Comparison of ENCODE assay signal across 19 mouse cellular contexts in genomic region chr14:34268046-34268445, GRCm38 (mm10). TPM values are rescaled to one million over a fixed set of nuclear protein-coding genes. Genes with fewer than 3 reads are reported as not detected.
DNase-seq lines count a peak whose midpoint lies in the region; ATAC-seq lines count a peak whose summit lies in the region.
"Had no signal": no experiment of that assay in that cellular context is flagged by ENCODE, and none has a peak within 500 bp of the region (broad histone marks: within the 10 kb centered on the region; RNA-seq: fewer than 3 reads in every experiment).

No protein-coding gene starts in this region.

- no peak overlapping the region for H3K4me3 ChIP-seq in kidney, embryonic 15.5 days (replicated peaks)
- H3K4me3 ChIP-seq in liver, embryonic 16.5 days (ENCODE audit: low read depth, low read length) = no peak overlapping the region
- H3K4me3 ChIP-seq: embryonic facial prominence, embryonic 13.5 days; hindbrain, embryonic 13.5 days; left cerebral cortex, adult 2 months; limb, embryonic 10.5 days had no signal

- ATAC-seq in kidney, embryonic 15.5 days (replicated peaks; ENCODE audit: low FRiP score) = no peak
- ATAC-seq in liver, embryonic 16.5 days (ENCODE audit: low read depth) = peak; percentile 67
- ATAC-seq: Patski had no signal

- H3K9me3 ChIP-seq in kidney, embryonic 15.5 days (replicated peaks) = no peaks in the 10 kb centered on the region
- no peaks in the 10 kb centered on the region for H3K9me3 ChIP-seq in liver, embryonic 16.5 days (replicated peaks; ENCODE audit: control insufficient read depth, low read length)
- H3K9me3 ChIP-seq: embryonic facial prominence, embryonic 13.5 days; hindbrain, embryonic 13.5 days; limb, embryonic 10.5 days had no signal

- H3K9ac ChIP-seq in kidney, embryonic 15.5 days = no peak overlapping the region
- no peak overlapping the region for H3K9ac ChIP-seq in liver, embryonic 16.5 days (ENCODE audit: low read depth, low read length)
- H3K9ac ChIP-seq: embryonic facial prominence, embryonic 13.5 days; hindbrain, embryonic 13.5 days had no signal

- intact Hi-C loops in heart, postnatal 14 days (cut with DNase I) = no loop called here

- 36% methylated on average over 9 of the region's 9 CpGs for WGBS in kidney, embryonic 15.5 days
- WGBS in liver, embryonic 16.5 days (ENCODE audit: insufficient replicate concordance) = 60% methylated on average over 9 of the region's 9 CpGs

- H3K4me1 ChIP-seq in kidney, embryonic 15.5 days = peaks cover 3% of the 10 kb centered on the region; the same call in 1 of the 2 replicates
- no peaks in the 10 kb centered on the region for H3K4me1 ChIP-seq in liver, embryonic 16.5 days (ENCODE audit: control insufficient read depth, low read depth, low read length)
- H3K4me1 ChIP-seq: embryonic facial prominence, embryonic 13.5 days; hindbrain, embryonic 13.5 days; limb, embryonic 10.5 days had no signal

- H3K4me2 ChIP-seq in kidney, embryonic 15.5 days = no peak overlapping the region
- H3K4me2 ChIP-seq in liver, embryonic 16.5 days (ENCODE audit: low read depth, low read length) = no peak overlapping the region
- H3K4me2 ChIP-seq: embryonic facial prominence, embryonic 13.5 days; hindbrain, embryonic 13.5 days had no signal

- no peaks in the 10 kb centered on the region for H3K27me3 ChIP-seq in kidney, embryonic 15.5 days
- H3K27me3 ChIP-seq in liver, embryonic 16.5 days (ENCODE audit: control insufficient read depth, insufficient read depth, low read depth, low read length) = no peaks in the 10 kb centered on the region
- H3K27me3 ChIP-seq: embryonic facial prominence, embryonic 13.5 days; hindbrain, embryonic 13.5 days; Patski had no signal

- no peaks in the 10 kb centered on the region for H3K36me3 ChIP-seq in kidney, embryonic 15.5 days
- H3K36me3 ChIP-seq in liver, embryonic 16.5 days (ENCODE audit: control insufficient read depth, insufficient read depth) = no peaks in the 10 kb centered on the region
- H3K36me3 ChIP-seq: embryonic facial prominence, embryonic 13.5 days; hindbrain, embryonic 13.5 days; limb, embryonic 10.5 days had no signal

- no peak for DNase-seq in kidney, adult 18-20 months
- DNase-seq in adrenal gland, postnatal 10 days = peak; percentile 22
- peak; percentile 11 to 24 for DNase-seq in kidney, postnatal 36 days
- no peak for DNase-seq in gastrocnemius, postnatal 10 days
- no peak for DNase-seq in heart, postnatal 14 days
- DNase-seq: cerebellum, adult 2 months; heart, adult 18-20 months; midbrain, embryonic 14.5 days; retina, postnatal 1 day; thymus, adult 18-20 months had no signal

- H3K27ac ChIP-seq in kidney, embryonic 15.5 days = 0 out of 2 replicates have a peak overlapping the region, but pooled peaks have one; percentile 13
- peak overlapping the region; percentile 58; the same call in 1 of the 2 replicates for H3K27ac ChIP-seq in liver, embryonic 16.5 days (ENCODE audit: low read length)
- H3K27ac ChIP-seq: embryonic facial prominence, embryonic 13.5 days; hindbrain, embryonic 13.5 days; left cerebral cortex, adult 2 months; limb, embryonic 10.5 days had no signal

RNA-seq across cellular contexts. Expression of gene Shld2, which starts 42.2 kb away (rescaled TPM):
- 10.5 and 11.0 TPM in 2 replicates for polyA plus RNA-seq in kidney, embryonic 15.5 days (2015; fragmentation: Nextera tagmentation; extraction: Ambion mirVana)
- total RNA-seq in adrenal gland, postnatal 10 days (2021) = 10 to 100 TPM; 10.5 to 13.8 TPM
- 7.6 and 8.3 TPM in 2 replicates for polyA plus RNA-seq in liver, embryonic 16.5 days (2015; fragmentation: Nextera tagmentation; extraction: Ambion mirVana)
- 1 to 10 TPM; 7.1 to 8.0 TPM for total RNA-seq in gastrocnemius, postnatal 10 days (2021)
- 1 to 10 TPM; 7.2 to 7.6 TPM for total RNA-seq in heart, postnatal 14 days (2021)

RNA-seq across cellular contexts. Expression of gene Glud1, which starts 42.5 kb away (rescaled TPM):
- 102 and 105 TPM in 2 replicates for polyA plus RNA-seq in kidney, embryonic 15.5 days (2015; fragmentation: Nextera tagmentation; extraction: Ambion mirVana)
- 100 to 1,000 TPM; 309 to 414 TPM for total RNA-seq in adrenal gland, postnatal 10 days (2021)
- 145 and 155 TPM in 2 replicates for polyA plus RNA-seq in liver, embryonic 16.5 days (2015; fragmentation: Nextera tagmentation; extraction: Ambion mirVana)
- total RNA-seq in gastrocnemius, postnatal 10 days (2021) = 100 to 1,000 TPM; 116 to 120 TPM
- 100 to 1,000 TPM; 128 to 137 TPM for total RNA-seq in heart, postnatal 14 days (2021)

RNA-seq across cellular contexts. Expression of gene Syt15, which starts 48.7 kb away (rescaled TPM):
- 0.78 and 1.1 TPM in 2 replicates for polyA plus RNA-seq in kidney, embryonic 15.5 days (2015; fragmentation: Nextera tagmentation; extraction: Ambion mirVana)
- total RNA-seq in adrenal gland, postnatal 10 days (2021) = 1 to 10 TPM; 1.3 to 1.4 TPM
- polyA plus RNA-seq in liver, embryonic 16.5 days (2015; fragmentation: Nextera tagmentation; extraction: Ambion mirVana) = 0.57 and 0.63 TPM in 2 replicates
- 1 to 10 TPM in 1 of 2 experiments, under 1 TPM in 1; 0.89 to 1.6 TPM for total RNA-seq in gastrocnemius, postnatal 10 days (2021)
- 1 to 10 TPM in 1 of 2 experiments, under 1 TPM in 1; 0.63 to 1.2 TPM for total RNA-seq in heart, postnatal 14 days (2021)
- total RNA-seq: common myeloid progenitor, adult 5-6 weeks; megakaryocyte, adult 5-6 weeks had no signal

Comparison
In these comparisons a context has a peak if more than half of its experiments do, and no peak if none do; other contexts are left out.
1. DNase-seq: peak in adrenal gland, postnatal 10 days (single experiment) and kidney, postnatal 36 days (2 of 2); none in kidney, adult 18-20 months (single experiment), gastrocnemius, postnatal 10 days (single experiment) and heart, postnatal 14 days (0 of 2).